Mouse (Mus musculus) hindbrain, postnatal 0 days (tissue): ENCODE measurements around the gene Ifngr1. TPM values are rescaled to one million over a fixed set of nuclear protein-coding genes. Genes with fewer than 3 reads are reported as not detected.

Source experiments
- ATAC-seq: fragments of 200-750 bp; cut with Nextera tagmentation; 2 replicates; pipeline ENCODE4 v1.8.0; 2017; ENCODE audit warnings: mild to moderate bottlenecking, moderate TSS enrichment, moderate library complexity
- DNase-seq: peaks from one replicate; pipeline ENCODE4 v3.0.0-alpha.2; 2015; ENCODE audit warnings: low spot score
- H3K27ac ChIP-seq: fragments of 300-500 bp; sonication (generic); 2 replicates; pipeline ENCODE4 v1.5.1; 2014; ENCODE audit warnings: mild to moderate bottlenecking
- H3K27me3 ChIP-seq: fragments of 300-500 bp; sonication (generic); 2 replicates; pipeline ENCODE4 v1.6.1; 2014; ENCODE audit warnings: low read length, mixed read lengths; ENCODE audit not compliant: insufficient read depth
- H3K36me3 ChIP-seq: fragments of 300-500 bp; sonication (generic); 2 replicates; pipeline ENCODE4 v1.6.1; 2014; ENCODE audit warnings: low read length, mixed read lengths; ENCODE audit not compliant: insufficient read depth
- H3K4me1 ChIP-seq: fragments of 300-500 bp; sonication (generic); 2 replicates; pipeline ENCODE4 v1.6.1; 2014; ENCODE audit warnings: antibody characterized with exemption, low read length, mixed read lengths; ENCODE audit not compliant: insufficient read depth
- H3K4me2 ChIP-seq: fragments of 300-500 bp; sonication (generic); 2 replicates; pipeline ENCODE4 v1.6.1; 2014; ENCODE audit warnings: low read depth, mild to moderate bottlenecking, low read length, moderate library complexity, mixed read lengths
- H3K4me3 ChIP-seq: fragments of 300-500 bp; sonication (generic); 2 replicates; pipeline ENCODE4 v1.5.1; 2014; ENCODE audit warnings: low read length
- H3K9ac ChIP-seq: fragments of 300-500 bp; sonication (generic); replicated peaks from 2 replicates; pipeline ENCODE4 v1.6.1; 2014; ENCODE audit warnings: mild to moderate bottlenecking, low read length, moderate library complexity, mixed read lengths
- H3K9me3 ChIP-seq: fragments of 300-500 bp; sonication (generic); 2 replicates; pipeline ENCODE4 v1.6.1; 2016; ENCODE audit warnings: low read length, mixed read lengths
- CTCF ChIP-seq: IDR thresholded peaks from 2 replicates; pipeline ENCODE4 v1.5.1; 2016; ENCODE audit warnings: antibody characterized with exemption, control low read depth, low read depth
- WGBS: fragments of 180-500 bp; shearing (Covaris S2); extraction: QIAGEN DNeasy Blood & Tissue Kit; methylation state at CpG from one replicate; pipeline ENCODE4 v1.1.7; 2014; 5-methylcytosine and 5-hydroxymethylcytosine counted together
- polyA plus RNA-seq: library from polyadenylated mRNA; unstranded; fragments of >200 nt; fragmentation: Nextera tagmentation; extraction: Ambion mirVana; gene quantifications from 2 replicates; pipeline ENCODE4 v1.2.1, GENCODE M21; 2015
- total RNA-seq: library from RNA; depleted of rRNA; stranded (reverse); fragments of >200 nt; gene quantifications from 2 replicates; pipeline ENCODE4 v1.2.3, GENCODE M21; 2014

The Ifngr1 gene
- total and polyA plus RNA-seq, 2 experiments from 2014 or later = 18.1 to 28.3 TPM

DNA sequence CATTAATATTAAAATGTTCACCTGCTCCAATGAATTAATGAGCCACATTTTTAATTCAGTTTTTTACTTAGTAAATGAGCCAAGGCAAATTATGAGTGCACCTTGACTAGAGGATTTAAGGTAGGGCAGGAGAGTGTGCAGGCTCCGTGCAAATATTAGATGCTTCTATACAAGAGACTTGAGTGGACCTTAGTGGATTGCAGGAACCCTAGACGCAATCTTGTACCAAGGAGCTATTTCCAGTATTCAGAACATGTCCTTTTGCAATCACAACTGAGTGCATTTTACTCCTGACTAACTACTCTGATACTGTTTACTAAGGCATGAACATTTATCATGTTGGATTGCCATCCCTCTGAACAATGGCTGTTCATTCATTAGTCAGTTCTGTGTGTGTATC is 19.9 kb downstream of the Ifngr1 start:
- Histone ChIP-seq H3K4me2 (no peak overlapping the region), H3K4me3 (no peak overlapping the region), H3K27me3 (no peaks in the 10 kb centered on the region), H3K9me3 (no peaks in the 10 kb centered on the region), H3K9ac (no peak overlapping the region), H3K27ac (no peak overlapping the region), H3K4me1 (no peaks in the 10 kb centered on the region), H3K36me3 (peaks cover 14% of the 10 kb centered on the region; the same call in 1 of the 2 replicates)
- ATAC-seq (no peak), DNase-seq (no peak)
- TF ChIP-seq CTCF = no peak
- WGBS = 59% methylated on average over 2 of the region's 2 CpGs

DNA sequence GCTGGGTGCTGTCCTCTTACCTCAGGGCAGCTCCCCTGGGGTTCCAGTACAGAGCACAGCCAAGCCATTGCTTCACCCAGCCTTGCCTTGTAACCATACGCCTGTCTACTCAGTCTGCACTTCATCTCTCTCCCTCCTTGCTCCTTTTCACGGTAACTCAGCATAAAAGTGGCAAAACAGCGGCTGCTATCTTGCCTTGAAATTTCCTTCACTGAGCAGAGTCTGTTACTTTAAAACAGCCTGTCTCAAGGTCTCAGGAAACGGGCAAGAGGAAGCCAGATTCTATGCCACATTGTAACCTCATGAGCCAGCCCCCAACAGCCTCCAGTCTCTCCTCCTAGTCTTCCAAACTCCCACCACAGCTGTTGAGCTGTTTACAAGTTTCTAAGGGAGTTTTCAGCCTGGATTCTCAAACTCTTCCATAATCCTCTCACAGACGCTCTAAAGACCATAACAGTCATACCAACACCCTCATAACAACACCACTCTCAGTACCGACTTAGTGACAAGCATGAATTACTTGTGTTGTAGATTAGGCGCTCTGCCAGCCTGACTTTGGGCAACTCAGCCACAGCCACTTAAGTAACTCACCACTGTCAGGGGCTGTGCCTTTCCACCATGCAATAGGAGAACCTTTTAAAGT is 21.5 kb downstream of the Ifngr1 start:
- H3K27me3 ChIP-seq = no peaks in the 10 kb centered on the region
- no peaks in the 10 kb centered on the region for H3K9me3 ChIP-seq
- H3K4me2 ChIP-seq = no peak overlapping the region
- no peak for DNase-seq
- 55% methylated on average over 7 of the region's 7 CpGs for WGBS
- no peaks in the 10 kb centered on the region for H3K36me3 ChIP-seq
- ATAC-seq = no peak
- H3K9ac ChIP-seq = no peak overlapping the region
- no peaks in the 10 kb centered on the region for H3K4me1 ChIP-seq
- no peak for TF ChIP-seq CTCF
- H3K4me3 ChIP-seq = no peak overlapping the region
- H3K27ac ChIP-seq = no peak overlapping the region

DNA sequence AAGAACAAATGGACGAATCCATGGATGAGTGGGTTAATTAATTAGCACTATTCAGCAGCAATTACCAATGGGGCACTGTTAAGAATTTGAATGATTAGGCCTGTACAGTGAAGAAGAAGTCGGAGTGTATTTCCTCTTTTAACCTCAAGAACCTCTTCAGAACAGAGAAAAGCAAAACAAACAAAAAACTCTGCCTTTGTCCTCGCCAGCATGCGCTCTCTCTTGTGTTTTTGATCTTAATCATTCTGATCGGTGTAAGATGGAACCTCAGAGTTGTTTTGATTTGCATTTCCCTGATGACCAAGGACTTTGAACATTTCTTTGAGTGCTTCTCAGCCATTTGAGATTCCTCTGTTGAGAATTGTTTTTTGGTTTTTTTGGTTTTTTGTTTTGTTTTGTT is 28.0 kb downstream of the Ifngr1 start:
- DNase-seq (no peak), ATAC-seq (no peak)
- Histone ChIP-seq H3K4me3 (no peak overlapping the region), H3K36me3 (no peaks in the 10 kb centered on the region), H3K27me3 (no peaks in the 10 kb centered on the region), H3K9me3 (no peaks in the 10 kb centered on the region), H3K4me2 (no peak overlapping the region), H3K9ac (no peak overlapping the region), H3K27ac (no peak overlapping the region), H3K4me1 (no peaks in the 10 kb centered on the region)
- TF ChIP-seq CTCF = no peak
- WGBS = 62% methylated on average over 5 of the region's 5 CpGs

DNA sequence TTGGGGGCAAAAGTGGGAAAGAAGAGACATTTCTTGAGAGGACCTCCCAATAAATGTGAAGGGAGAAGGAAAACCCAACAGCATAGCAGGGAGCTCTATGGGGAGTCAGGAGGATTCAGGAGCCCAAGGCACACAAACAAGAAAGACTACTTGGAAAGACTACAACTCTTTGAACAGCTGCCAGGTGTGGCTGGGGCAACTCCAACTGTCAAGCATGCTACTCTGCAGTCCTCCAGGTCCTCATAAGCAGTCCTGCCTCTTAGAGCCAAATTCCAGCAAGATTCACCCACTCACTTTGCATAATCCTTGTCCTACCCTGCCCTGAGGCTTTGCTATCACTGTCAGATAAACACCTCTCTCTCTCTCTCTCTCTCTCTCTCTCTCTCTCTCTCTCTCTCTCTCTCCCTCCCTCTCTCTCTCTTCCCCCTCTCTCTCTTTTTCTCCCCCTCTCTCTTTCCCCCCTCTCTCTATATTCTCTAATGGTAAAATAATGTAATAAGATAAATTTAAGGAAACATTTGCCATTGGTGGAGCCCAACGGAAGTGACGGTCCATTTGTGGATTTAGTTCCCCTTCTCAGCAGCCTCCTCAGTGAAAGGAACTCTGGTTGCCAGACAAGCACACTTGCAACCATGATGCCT is 29.8 kb downstream of the Ifngr1 start, which contains the start of gene Il22ra2:
Il22ra2 (plus strand) TSS at position 591 of the 641 bp plus-strand sequence.
- DNase-seq (no peak), ATAC-seq (no peak)
- no peaks in the 10 kb centered on the region for H3K36me3 ChIP-seq
- no peak within 1 kb of the TSS for H3K27ac ChIP-seq
- H3K9me3 ChIP-seq = no peaks in the 10 kb centered on the region
- 92% methylated on average over 2 of the region's 2 CpGs for WGBS
- no peak for TF ChIP-seq CTCF
- H3K4me2 ChIP-seq = no peak within 1 kb of the TSS
- H3K4me3 ChIP-seq = no peak within 1 kb of the TSS
- no peak within 1 kb of the TSS for H3K9ac ChIP-seq
- H3K4me1 ChIP-seq = no peaks in the 10 kb centered on the region
- no peaks in the 10 kb centered on the region for H3K27me3 ChIP-seq

DNA sequence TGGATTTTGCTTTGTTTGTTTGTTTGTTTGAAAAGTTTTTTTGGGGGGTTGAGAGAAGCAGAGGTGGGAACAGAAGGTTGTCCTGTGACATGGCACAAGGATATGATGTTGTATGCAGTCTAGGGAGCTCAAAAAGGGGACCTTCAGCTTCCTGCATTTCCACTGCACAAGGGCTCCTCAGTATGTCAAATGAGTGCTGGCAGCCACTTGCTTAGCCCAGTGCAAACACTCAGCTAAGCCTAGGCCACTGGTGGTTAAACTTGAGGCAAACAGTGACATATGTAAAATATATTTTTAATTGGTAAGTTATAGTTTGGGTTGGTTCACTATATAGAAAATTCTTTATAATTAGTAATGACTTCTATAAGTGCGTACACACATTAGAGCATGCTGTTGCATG is 32.9 kb downstream of the Ifngr1 start:
- Histone ChIP-seq H3K36me3 (no peaks in the 10 kb centered on the region), H3K4me1 (no peaks in the 10 kb centered on the region), H3K9ac (no peak overlapping the region), H3K27ac (no peak overlapping the region), H3K27me3 (no peaks in the 10 kb centered on the region), H3K4me3 (no peak overlapping the region), H3K9me3 (no peaks in the 10 kb centered on the region), H3K4me2 (no peak overlapping the region)
- DNase-seq (no peak), ATAC-seq (no peak)
- 94% methylated on average over 1 of the region's 1 CpGs for WGBS
- no peak for TF ChIP-seq CTCF

DNA sequence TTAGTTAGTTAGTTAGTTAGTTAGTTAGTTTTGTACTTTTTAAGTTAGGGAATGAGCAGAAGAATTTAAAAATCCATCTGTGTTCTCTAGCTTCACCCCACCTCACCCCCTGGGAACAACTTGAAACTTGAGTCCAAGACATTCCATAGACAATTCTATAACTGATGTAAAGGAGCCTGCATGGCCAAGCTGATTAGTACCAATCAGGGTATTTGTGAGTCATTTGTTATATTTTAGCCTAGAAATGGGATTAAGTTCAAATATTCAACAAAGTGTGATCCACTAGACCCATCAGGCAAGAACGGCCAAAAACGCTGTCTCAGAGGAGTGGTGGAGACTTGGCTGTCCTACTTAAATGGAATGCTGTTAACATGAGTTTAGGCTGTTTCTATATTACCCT is 35.6 kb downstream of the Ifngr1 start:
- no peak for TF ChIP-seq CTCF
- DNase-seq = no peak
- H3K27me3 ChIP-seq = no peaks in the 10 kb centered on the region
- ATAC-seq = no peak
- H3K4me1 ChIP-seq = no peaks in the 10 kb centered on the region
- no peaks in the 10 kb centered on the region for H3K36me3 ChIP-seq
- no peak overlapping the region for H3K4me2 ChIP-seq
- no peak overlapping the region for H3K9ac ChIP-seq
- 87% methylated on average over 2 of the region's 2 CpGs for WGBS
- no peak overlapping the region for H3K27ac ChIP-seq
- H3K9me3 ChIP-seq = no peaks in the 10 kb centered on the region
- no peak overlapping the region for H3K4me3 ChIP-seq

GRCm38 (mm10) chr10:19627748-19628147 is 36.0 kb downstream of the Ifngr1 start:
- Histone ChIP-seq H3K36me3 (no peaks in the 10 kb centered on the region), H3K27me3 (no peaks in the 10 kb centered on the region), H3K4me1 (no peaks in the 10 kb centered on the region), H3K9ac (no peak overlapping the region), H3K27ac (no peak overlapping the region), H3K4me3 (no peak overlapping the region), H3K9me3 (no peaks in the 10 kb centered on the region), H3K4me2 (no peak overlapping the region)
- 76% methylated on average over 4 of the region's 4 CpGs for WGBS
- no peak for ATAC-seq
- no peak for DNase-seq
- no peak for TF ChIP-seq CTCF
